Mouse (Mus musculus) urinary bladder, postnatal 25 days (tissue): ENCODE measurements around the gene Kctd5.

Experiments
- DNase-seq: peaks from one replicate; pipeline ENCODE4 v3.0.0; 2022; ENCODE audit warnings: low spot score

Gene Kctd5

GRCm38 (mm10) chr17:24037360-24037759 is 35.9 kb downstream of the Kctd5 start:
- no peak for DNase-seq

GRCm38 (mm10) chr17:24036954-24037353 is 36.3 kb downstream of the Kctd5 start:
- no peak for DNase-seq

DNA sequence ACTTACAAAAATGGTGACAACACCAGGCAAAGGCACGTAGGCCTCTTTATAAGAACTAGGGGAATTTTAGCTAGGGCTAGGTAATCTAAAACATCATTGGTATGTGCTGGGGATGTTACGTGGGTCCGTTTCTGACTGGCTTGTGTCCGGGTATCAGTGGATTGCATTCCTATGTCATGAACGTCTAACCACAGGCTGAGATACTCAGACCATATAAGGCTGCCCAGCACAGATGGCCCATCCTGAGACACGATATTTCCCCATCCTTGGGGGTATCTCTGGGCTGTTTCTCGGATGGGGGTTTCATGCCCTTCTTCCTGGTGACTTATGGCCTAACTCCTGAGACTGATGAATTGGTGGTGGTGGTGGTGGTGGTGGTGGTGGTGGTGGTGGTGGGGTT is 38.2 kb downstream of the Kctd5 start:
- DNase-seq = no peak

- DNase-seq = no peak
These were observed 42.7 kb downstream of the Kctd5 start for GRCm38 (mm10) chr17:24030551-24030950.

GRCm38 (mm10) chr17:24029477-24029876 is 43.8 kb downstream of the Kctd5 start:
- no peak for DNase-seq

- DNase-seq = no peak
These were observed 51.7 kb downstream of the Kctd5 start for GRCm38 (mm10) chr17:24021375-24022199.

DNA sequence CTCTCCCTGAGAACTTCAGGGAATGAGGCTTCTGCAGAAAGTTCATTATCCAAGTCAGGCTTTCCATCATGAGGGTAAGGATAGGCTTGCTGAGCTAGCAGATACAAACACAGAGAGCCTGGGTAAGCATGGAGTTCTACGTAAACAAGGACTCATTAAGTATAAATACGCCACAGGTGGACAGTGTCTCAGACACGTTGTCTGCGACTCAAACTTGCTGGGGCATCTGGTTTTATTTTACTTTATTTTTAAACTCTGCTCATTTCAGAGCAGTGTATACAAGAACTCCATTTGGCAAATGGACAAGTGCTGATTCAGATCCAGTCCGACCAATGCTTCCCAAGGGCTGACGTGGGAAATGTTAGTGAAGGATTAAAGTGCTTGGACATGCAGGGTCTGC is 52.6 kb downstream of the Kctd5 start:
- DNase-seq = no peak

GRCm38 (mm10) chr17:24015727-24016126 is 57.6 kb downstream of the Kctd5 start:
- DNase-seq = no peak

DNA sequence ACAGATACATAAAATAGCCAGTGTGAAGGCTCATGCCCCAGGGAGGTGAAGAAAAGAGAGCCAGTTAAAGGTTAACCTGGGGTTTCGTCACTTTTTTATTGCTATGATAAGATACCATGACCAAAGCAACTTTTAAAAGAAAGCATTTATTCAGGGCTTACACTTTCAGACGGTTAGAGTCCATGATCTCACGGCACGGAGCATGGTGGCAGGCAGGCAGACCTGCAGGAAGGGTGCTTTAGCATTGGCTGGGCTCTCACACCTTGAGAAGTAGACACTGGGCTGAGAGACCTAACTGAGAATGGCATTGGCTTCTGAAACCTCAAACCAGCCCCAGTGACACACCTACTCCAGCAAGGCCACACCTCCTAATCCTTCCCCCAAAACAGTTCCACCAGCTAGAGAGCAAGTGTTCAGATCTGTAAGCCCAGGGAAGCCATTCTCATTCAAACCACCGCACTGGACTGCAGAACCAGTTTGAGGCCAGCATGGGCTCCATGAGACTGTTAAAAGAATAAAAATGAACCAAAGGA is 58.8 kb downstream of the Kctd5 start:
- no peak for DNase-seq

DNA sequence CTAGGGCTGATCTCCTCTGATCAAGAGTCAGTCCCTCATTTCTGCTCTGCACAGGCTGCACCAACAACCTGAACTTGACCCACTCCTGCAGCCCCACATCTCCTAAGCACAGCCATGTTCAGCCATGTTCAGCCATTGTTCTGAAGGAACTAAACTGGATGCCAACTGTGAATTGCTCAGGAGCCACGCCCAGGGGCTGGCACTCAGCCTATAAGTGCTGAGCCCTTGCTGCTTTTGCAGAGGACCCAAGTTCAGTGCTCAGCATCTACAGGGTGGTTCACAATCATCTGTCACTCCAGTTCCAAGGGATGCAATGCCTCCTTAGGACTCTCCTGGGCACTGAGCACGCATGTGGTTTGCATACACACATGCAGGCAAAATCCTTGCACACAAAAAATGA is 60.4 kb downstream of the Kctd5 start:
- DNase-seq = no peak

- DNase-seq = no peak
These were observed 63.7 kb downstream of the Kctd5 start for GRCm38 (mm10) chr17:24009617-24010016.

DNA sequence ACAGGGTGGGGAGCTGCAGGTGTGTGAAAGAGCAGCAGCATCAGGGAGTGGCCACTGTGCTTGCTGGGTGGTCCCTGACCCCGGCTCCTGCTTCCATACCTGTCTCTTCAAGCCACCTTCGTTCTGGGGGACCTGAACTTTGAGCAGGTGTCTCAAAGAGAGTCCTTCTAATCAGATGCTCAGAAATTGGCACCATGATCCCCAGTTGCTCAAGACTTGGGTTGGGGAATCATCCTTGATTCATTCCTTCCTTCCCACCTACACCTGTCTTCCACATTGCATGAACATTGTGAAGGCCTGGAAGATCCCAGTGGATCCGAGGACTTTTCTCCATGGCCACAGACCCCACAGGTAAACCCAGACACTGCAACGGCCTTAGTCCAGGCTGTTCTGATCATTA is 65.2 kb downstream of the Kctd5 start:
- DNase-seq = no peak

DNA sequence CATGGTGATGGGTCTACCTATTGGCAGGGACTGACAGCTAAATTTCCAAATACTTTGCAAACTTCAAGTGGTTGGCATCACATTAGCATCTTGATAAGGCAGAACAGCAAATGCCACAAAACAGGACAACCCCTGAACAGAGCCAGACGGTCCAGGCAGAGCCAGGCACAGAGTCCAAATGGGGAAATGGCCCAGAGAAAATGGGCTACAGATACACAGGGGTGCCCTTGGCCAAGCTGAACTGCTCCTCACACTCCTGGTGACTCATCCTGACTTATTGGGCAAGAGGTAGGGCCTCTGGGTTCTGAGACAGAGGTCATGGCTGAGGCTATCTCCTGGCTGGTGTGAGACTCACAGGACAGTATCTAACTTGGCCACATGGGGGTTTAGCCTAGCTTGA is 65.9 kb downstream of the Kctd5 start:
- DNase-seq = no peak

DNA sequence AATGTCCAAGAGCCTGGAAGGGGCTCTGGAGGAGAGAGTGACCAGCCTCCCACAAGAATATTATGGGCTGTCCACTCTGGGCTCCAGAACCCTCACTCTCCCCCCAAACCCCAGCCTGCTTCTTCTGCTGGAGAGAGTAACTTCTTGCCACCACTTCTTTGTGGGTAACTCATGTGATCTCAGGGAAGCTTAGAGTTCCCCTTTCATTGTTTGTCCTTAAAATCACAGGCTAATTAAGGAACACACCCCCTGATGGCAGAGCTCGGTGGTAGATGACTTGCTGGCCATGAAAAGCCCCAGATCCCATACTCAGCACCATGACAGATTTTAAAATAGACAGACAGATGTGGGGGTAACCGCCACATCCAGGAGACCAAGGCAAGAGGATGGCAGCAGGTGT is 66.4 kb downstream of the Kctd5 start:
- DNase-seq = no peak

GRCm38 (mm10) chr17:24005049-24005448 is 68.2 kb downstream of the Kctd5 start:
- no peak for DNase-seq

DNA sequence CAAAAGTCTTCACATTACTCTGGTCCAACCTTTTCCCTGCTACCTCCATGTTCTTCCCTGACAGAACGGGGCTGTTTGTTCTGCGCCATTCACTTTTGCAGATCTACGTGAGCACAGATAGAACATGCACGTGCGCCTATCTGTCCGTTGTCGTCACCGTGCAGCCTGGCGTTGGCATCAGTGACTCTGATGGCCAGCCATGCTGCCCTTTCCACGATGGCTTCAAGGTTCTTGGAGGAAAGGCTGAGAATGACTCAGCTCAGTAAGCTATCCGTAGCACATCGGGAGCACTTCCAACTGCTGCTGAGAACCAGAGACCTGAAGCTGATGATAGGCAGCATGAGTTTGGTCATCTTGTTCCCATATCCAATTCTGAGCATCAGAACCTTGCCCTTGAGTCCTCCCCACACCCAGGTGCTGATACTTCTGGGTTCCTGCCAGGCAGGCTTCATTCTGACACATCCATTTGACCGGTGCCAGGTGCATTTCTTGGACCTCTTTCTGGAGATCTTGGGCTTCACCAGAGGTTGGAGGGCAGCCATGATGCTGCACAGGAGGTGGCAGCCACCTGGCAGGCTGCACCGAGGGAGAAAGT is 69.1 kb downstream of the Kctd5 start:
- DNase-seq = no peak

DNA sequence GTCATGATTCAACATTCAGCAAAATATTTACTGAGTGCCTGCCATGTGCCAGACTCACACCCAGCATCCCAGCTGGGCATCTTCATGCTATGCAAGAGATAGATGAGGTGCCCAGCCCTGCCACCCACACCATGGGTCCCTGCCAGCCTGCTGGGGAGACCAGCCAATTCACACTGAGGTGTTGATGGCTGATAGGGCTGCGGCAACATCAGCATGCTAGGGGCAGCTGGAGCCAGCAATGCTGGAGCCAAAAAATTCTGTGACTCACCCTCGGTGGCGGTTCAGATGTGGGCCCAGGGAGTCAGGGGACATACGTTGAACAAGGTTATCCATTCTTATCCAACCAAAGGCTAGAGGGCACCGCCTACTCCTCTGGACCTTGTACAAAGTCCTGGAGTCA is 72.9 kb downstream of the Kctd5 start:
- no peak for DNase-seq

GRCm38 (mm10) chr17:23998383-23998782 is 74.9 kb downstream of the Kctd5 start:
- DNase-seq = peak; percentile 45

- DNase-seq = peak; percentile 67
These were observed 75.4 kb downstream of the Kctd5 start, which contains the start of gene Prss22 for GRCm38 (mm10) chr17:23997901-23998300. Prss22 (minus strand) TSS chr17:23998100.
